Mouse (Mus musculus) T-helper 2 cell (primary cell): ENCODE measurements around the gene Gm11554.
"Not testable (repeated sequence)": the region's sequence is repeated elsewhere in the genome, so short reads cannot be mapped to it uniquely, and the experiment has no call there.

Experiments used
- in situ Hi-C: fragments of 300-600 bp; cut with MboI, MseI; formaldehyde crosslinking; loops from one replicate; pipeline ENCODE4 v1.15.1; 2025; ENCODE audit warnings: high pct_unique_total_duplicates

Gene Gm11554

DNA sequence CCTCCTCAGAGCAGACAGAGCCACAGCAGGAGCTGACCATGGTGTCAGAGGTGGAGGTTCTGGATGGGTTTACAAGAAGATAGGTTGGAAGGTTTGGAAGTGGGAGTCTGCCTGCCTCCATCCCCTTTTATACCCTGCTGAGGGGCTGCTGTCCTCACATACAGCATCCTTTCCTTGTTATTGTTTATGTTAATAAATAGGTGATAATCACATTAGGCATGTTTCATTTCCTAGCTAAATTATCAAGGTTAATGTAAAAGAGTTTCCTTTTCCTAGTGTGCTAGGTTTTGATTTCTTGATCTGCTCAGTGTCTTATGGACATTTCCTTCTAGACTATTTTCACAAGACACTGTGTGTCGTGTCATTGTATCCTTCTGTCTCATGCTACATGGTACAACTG is at the start of gene Gm11554:
TSS of gene Gm11554 (minus strand) at position 101 of the 400 bp plus-strand sequence.
- in situ Hi-C loops: not testable (repeated sequence)

DNA sequence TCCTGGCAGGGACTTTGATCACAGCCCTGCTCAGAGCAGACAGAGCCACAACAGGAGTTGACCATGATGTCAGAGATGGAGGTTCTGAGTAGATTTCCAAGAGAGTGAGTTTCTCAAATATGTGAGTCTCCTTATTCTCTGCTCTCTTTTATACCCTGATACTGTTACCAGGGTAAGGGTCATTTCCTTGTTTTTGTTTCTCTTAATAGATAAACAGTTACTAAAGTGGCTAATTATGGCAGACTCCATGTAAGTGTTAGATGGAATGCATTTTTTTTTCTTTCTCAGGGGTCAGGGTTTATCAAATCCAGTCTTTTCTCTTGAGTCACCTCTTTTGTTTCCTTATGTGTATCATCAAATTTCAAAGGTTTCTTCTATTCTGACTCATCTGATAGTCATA is 47.3 kb upstream of the Gm11554 start, which contains the start of gene Krtap4-16:
TSS of gene Krtap4-16 (minus strand) at position 101 of the 400 bp plus-strand sequence.
- in situ Hi-C loops: no loop called here

DNA sequence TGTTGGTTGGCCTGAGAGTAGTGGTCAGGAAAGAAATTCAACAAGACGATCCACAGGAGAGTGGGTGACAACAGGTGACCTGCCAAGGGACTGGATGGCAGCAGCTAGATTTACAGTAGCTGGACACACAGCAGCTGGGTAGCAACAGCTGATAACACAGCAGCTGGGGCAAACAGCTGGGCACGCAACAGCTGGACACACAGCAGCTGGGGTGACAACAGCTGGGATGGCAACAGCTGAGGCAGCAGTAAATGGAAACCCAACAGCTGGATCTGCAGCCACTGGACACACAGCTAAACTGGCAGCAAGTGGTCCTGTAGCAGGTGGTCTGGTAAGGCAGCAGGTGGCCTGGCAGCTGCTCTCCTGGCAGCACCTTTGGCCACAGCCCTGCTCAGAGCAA is 42.5 kb upstream of the Gm11554 start:
- in situ Hi-C loops: no loop called here

- in situ Hi-C loops: no loop called here
These were observed 37.9 kb upstream of the Gm11554 start for GRCm38 (mm10) chr11:99842185-99842584.

- in situ Hi-C loops: no loop called here
These were observed 33.7 kb upstream of the Gm11554 start, which contains the start of gene 2300003K06Rik for GRCm38 (mm10) chr11:99837966-99838365. Gene 2300003K06Rik (minus strand): TSS chr11:99838066.

DNA sequence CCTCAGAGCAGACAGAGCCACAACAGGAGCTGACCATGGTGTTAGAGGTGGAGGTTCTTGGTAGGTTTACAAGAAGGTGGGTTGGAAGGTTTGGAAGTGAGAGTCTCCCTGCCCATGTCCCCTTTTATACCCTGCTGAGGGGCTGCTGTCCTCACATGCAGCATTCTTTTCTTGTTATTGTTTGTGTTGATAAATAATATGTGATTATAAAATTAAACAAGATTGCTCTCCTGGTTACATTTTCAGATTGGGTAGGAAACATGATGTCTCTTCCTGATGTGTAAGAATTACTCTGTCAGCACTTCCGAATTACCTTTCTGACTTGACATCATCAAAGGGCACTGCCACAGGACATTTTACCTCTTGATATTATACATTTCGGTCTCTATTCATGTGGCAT is 11.3 kb upstream of the Gm11554 start, which contains the start of gene Gm11564:
TSS of gene Gm11564 (minus strand) at position 101 of the 400 bp plus-strand sequence.
- in situ Hi-C loops: not testable (repeated sequence)

DNA sequence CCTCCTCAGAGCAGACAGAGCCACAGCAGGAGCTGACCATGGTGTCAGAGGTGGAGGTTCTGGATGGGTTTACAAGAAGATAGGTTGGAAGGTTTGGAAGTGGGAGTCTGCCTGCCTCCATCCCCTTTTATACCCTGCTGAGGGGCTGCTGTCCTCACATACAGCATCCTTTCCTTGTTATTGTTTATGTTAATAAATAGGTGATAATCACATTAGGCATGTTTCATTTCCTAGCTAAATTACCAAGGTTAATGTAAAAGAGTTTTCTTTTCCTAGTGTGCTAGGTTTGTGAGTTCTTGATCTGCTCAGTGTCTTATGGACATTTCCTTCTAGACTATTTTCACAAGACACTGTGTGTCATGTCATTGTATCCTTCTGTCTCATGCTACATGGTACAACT is 5.5 kb upstream of the Gm11554 start, which contains the start of gene Krtap4-13:
TSS of gene Krtap4-13 (minus strand) at position 101 of the 400 bp plus-strand sequence.
- in situ Hi-C loops: not testable (repeated sequence)

DNA sequence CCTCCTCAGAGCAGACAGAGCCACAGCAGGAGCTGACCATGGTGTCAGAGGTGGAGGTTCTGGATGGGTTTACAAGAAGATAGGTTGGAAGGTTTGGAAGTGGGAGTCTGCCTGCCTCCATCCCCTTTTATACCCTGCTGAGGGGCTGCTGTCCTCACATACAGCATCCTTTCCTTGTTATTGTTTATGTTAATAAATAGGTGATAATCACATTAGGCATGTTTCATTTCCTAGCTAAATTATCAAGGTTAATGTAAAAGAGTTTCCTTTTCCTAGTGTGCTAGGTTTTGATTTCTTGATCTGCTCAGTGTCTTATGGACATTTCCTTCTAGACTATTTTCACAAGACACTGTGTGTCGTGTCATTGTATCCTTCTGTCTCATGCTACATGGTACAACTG is 5.4 kb downstream of the Gm11554 start, which contains the start of gene Gm11569:
TSS of gene Gm11569 (minus strand) at position 101 of the 400 bp plus-strand sequence.
- in situ Hi-C loops: not testable (repeated sequence)

GRCm38 (mm10) chr11:99793367-99793766 is 10.9 kb downstream of the Gm11554 start, which contains the start of gene Gm11596:
Gene Gm11596 (minus strand): TSS chr11:99793467.
- in situ Hi-C loops: no loop called here

DNA sequence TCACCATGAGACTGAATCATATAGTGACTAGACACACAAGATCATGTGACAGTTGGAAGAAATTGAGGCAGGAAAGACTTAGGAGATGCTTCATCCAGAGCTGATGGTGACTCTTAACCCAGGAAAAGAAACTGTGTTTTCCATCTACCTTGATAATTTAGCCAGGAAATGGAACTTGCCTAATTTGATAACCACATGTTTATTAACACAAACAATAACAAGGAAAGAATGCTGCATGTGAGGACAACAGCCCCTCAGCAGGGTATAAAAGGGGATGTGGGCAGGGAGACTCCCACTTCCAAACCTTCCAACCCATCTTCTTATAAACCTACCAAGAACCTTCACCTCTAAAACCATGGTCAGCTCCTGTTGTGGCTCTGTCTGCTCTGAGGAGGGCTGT is 19.3 kb downstream of the Gm11554 start, which contains the start of gene Krtap4-9:
TSS of gene Krtap4-9 (plus strand) at position 301 of the 400 bp plus-strand sequence.
- in situ Hi-C loops: not testable (repeated sequence)

GRCm38 (mm10) chr11:99780604-99781003 is 23.6 kb downstream of the Gm11554 start, which contains the start of gene Krtap4-8:
Gene Krtap4-8 (minus strand): TSS chr11:99780704.
- in situ Hi-C loops: no loop called here

DNA sequence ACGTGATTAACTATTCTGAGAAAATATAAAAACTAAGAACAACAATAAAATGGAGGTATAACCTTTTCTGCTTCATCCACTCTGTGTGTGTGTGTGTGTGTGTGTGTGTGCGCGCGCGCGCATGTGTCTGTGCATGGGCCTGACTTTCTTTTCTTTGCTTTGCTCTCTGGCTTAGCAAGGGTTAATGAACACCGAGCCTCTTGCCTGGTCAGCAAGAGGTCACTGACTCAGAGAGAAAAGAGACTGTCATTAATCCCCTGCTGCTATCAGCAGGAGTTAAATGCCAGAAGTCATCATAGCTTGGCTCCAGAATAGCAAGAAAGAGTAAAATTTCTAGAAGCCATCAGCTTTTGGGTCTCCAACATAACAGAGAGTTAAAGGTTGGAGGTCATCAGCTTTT is 25.8 kb downstream of the Gm11554 start:
- in situ Hi-C loops: no loop called here

DNA sequence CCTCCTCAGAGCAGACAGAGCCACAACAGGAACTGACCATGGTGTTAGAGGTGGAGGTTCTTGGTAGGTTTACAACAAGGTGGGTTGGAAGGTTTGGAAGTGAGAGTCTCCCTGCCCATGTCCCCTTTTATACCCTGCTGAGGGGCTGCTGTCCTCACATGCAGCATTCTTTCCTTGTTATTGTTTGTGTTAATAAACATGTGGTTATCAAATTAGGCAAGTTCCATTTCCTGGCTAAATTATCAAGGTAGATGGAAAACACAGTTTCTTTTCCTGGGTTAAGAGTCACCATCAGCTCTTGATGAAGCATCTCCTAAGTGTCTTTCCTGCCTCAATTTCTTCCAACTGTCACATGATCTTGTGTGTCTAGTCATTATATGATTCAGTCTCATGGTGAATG is 31.4 kb downstream of the Gm11554 start, which contains the start of gene Gm11595:
TSS of gene Gm11595 (minus strand) at position 101 of the 400 bp plus-strand sequence.
- in situ Hi-C loops: not testable (repeated sequence)

DNA sequence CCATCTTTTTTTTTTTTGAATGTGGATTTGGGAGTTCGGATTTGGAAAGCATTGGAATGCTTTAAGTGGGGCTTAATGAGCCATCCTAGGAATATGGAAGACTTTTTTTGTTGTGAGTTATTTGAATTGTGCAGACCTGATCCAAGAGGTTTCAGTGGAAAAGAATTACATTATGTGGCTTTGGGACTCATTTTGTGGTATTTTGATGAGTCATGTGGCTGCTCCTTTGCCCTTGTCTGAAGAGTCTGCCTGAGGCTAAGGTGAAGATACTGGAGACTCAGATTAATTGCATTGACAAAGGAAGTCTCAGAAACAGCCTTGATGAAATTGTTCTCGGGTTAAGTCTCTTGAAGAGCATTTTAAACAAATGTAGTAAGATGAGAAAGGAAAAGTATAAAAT is 35.8 kb downstream of the Gm11554 start:
- in situ Hi-C loops: no loop called here

DNA sequence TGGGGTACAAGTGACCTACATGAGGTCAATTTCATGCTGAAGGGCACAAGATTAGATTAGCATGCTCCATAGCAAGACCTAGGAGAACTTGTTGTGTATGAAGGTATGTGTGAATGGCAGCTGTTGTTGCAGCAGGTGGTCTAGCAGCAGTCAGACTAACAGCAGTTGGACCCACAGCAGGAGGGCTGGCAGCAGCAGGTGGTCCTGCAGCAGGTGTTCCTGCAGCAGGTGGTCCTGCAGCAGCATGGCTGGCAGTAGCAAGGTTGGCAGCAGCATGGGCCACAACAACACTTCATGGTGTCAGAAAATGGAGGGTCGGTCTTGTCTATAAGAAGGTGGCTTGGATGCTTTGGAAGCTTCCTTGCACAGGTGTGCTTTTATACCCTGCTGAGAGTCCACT is 45.4 kb downstream of the Gm11554 start:
- in situ Hi-C loops: no loop called here
